Mouse (Mus musculus): ENCODE data around the gene Foxred1.

GRCm38 (mm10) chr9:35235996-35236395 is 25.1 kb upstream of the Foxred1 start:
- no peak for TF ChIP-seq CTCF (IDR thresholded peaks at IDR 0.05; ENCODE audit: insufficient read depth, low read length)
- TF ChIP-seq POLR2A (IDR thresholded peaks at IDR 0.05; ENCODE audit: borderline replicate concordance, extremely low read depth, low read depth, low read length) = no peak
